Comparison of ENCODE assay signal across 8 mouse cellular contexts in the genomic region with DNA sequence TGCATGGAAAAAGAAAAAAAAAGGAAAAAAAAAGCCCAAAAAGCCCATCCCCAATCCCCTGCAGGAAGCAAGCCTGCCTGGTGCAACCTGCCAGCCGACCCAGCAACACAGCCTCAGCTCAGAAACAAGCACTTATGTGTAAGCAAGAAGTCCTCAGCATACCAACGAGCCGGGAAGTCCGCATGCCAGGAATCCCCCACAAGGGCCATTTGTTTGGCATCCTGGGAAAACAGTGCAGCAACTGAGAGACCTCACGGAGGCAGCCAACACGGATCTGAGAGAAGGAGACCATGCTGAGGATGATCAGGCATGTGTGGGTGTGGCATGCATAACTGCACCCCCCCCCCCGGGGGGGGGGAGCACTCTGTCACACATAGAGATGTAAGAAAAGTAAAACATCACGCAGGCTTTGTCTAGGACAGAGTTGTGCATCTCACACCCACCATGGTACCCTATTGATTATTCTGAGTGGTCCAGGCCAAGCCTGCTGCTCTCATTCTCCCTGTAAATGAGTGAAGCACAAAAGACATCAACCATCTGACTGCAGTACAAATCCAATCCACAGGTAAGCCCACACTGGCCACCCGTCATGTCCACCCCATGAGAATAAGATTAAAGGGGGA. TPM values are rescaled to one million over a fixed set of nuclear protein-coding genes. Genes with fewer than 3 reads are reported as not detected.
DNase-seq lines count a peak whose midpoint lies in the region; ATAC-seq lines count a peak whose summit lies in the region.

No protein-coding gene starts in this region.

- peak; percentile 11 for DNase-seq in hindbrain, embryonic 11.5 days (ENCODE audit: low spot score)
- no peak for DNase-seq in hindbrain, embryonic 10.5 days (ENCODE audit: low spot score)
- peak; percentile 83 for DNase-seq in layer of hippocampus, adult 9-11 months
- DNase-seq in lung, postnatal 10 days = peak; percentile 11
- peak; percentile 41 for DNase-seq in right cerebral cortex, postnatal 4 days
- no peak for DNase-seq in urinary bladder, postnatal 4 days (ENCODE audit: low spot score in 2 of 2)
- DNase-seq in thymus, adult 18-20 months = no peak
- no peak for DNase-seq in gastrocnemius, postnatal 36 days

- H3K27ac ChIP-seq in hindbrain, embryonic 11.5 days (ENCODE audit: low read depth, low read length) = no peak overlapping the region
- H3K27ac ChIP-seq in hindbrain, embryonic 10.5 days = no peak overlapping the region

- no peaks in the 10 kb centered on the region; the same call in 1 of the 2 replicates for H3K27me3 ChIP-seq in hindbrain, embryonic 11.5 days (ENCODE audit: control insufficient read depth, insufficient read depth, low read length)
- H3K27me3 ChIP-seq in hindbrain, embryonic 10.5 days (ENCODE audit: insufficient read depth, poor library complexity, severe bottlenecking) = peaks cover 8% of the 10 kb centered on the region

- H3K9me3 ChIP-seq in hindbrain, embryonic 11.5 days (ENCODE audit: control insufficient read depth, low read length) = no peaks in the 10 kb centered on the region
- H3K9me3 ChIP-seq in hindbrain, embryonic 10.5 days = no peaks in the 10 kb centered on the region

- intact Hi-C loops in gastrocnemius, postnatal 36 days (cut with DNase I) = no loop called here

- no peak overlapping the region for H3K4me3 ChIP-seq in hindbrain, embryonic 11.5 days (ENCODE audit: low read depth, low read length)
- no peak overlapping the region for H3K4me3 ChIP-seq in hindbrain, embryonic 10.5 days

- H3K36me3 ChIP-seq in hindbrain, embryonic 11.5 days (ENCODE audit: control insufficient read depth, insufficient read depth, low read length) = no peaks in the 10 kb centered on the region
- H3K36me3 ChIP-seq in hindbrain, embryonic 10.5 days = no peaks in the 10 kb centered on the region

- H3K4me2 ChIP-seq in hindbrain, embryonic 11.5 days (replicated peaks; ENCODE audit: low read depth, low read length) = no peak overlapping the region

- H3K4me1 ChIP-seq in hindbrain, embryonic 11.5 days (replicated peaks; ENCODE audit: control insufficient read depth, insufficient read depth, low read length) = no peaks in the 10 kb centered on the region
- H3K4me1 ChIP-seq in hindbrain, embryonic 10.5 days (replicated peaks) = peaks cover 24% of the 10 kb centered on the region

- ATAC-seq in hindbrain, embryonic 11.5 days (ENCODE audit: low FRiP score) = 0 out of 2 replicates have a peak, but pooled peaks have one; percentile 44

- H3K9ac ChIP-seq in hindbrain, embryonic 11.5 days (ENCODE audit: low read depth, low read length) = no peak overlapping the region

- 51% methylated on average over 9 of the region's 9 CpGs for whole genome bisulfite sequencing in hindbrain, embryonic 11.5 days
- 46% methylated on average over 9 of the region's 9 CpGs for WGBS in hindbrain, embryonic 10.5 days

RNA-seq across cellular contexts. Expression of a gene that starts 24.4 kb away (rescaled TPM):
- polyA plus RNA-seq in hindbrain, embryonic 11.5 days (2014; fragmentation: Nextera tagmentation; extraction: Ambion mirVana) = 1.3 and 1.7 TPM in 2 replicates
- 0.86 and 1.7 TPM in 2 replicates for polyA plus RNA-seq in hindbrain, embryonic 10.5 days (2016; fragmentation: Nextera tagmentation; extraction: Ambion mirVana)
- total RNA-seq in gastrocnemius, postnatal 36 days (2021) = under 1 TPM; 0.51 to 0.64 TPM

Comparison
In these comparisons a context has a peak if more than half of its experiments do, and no peak if none do; other contexts are left out.
1. DNase-seq: peak in hindbrain, embryonic 11.5 days (single experiment), layer of hippocampus, adult 9-11 months (single experiment), lung, postnatal 10 days (single experiment) and right cerebral cortex, postnatal 4 days (single experiment); none in hindbrain, embryonic 10.5 days (single experiment), urinary bladder, postnatal 4 days (0 of 2), thymus, adult 18-20 months (0 of 2) and gastrocnemius, postnatal 36 days (0 of 2).